Mouse (Mus musculus) kidney, adult 8-10 months (tissue): ENCODE measurements around the gene Adra2c.

Experiments used
- DNase-seq, 2 experiments: peaks; one replicate each; pipeline ENCODE4 v3.0.0; 2022

Gene Adra2c

DNA sequence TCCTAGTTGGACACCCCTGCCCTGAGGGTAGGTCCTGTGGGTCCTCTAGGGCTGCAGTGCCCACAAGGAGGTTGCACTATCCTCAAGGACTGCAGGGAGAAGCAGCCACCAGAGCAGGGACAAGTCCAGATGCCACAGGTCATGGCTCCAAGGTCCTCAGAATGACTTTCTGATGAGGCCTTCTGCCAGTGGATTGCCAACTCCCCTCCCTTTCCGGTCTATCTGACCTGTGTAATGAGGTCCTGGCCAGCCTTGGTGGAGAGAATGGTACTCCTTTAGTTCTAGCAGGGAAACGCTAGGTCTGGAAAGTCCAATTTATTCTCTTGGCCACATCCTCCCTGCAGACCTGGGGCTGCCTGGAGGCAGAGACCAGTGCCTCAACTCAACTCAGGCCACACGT is at the start of gene Adra2c:
Gene Adra2c, plus strand, starts transcription at position 301 of the 400 bp plus-strand sequence.
- DNase-seq = no peak

GRCm38 (mm10) chr5:35233142-35233541 is 45.0 kb upstream of the Adra2c start:
- peak in 1 of 2 experiments; percentile 9 for DNase-seq

GRCm38 (mm10) chr5:35237757-35238156 is 40.4 kb upstream of the Adra2c start:
- peak; percentile 27 to 30 for DNase-seq

- no peak for DNase-seq
Measured at GRCm38 (mm10) chr5:35238627-35239026, 39.5 kb upstream of the Adra2c start.

DNA sequence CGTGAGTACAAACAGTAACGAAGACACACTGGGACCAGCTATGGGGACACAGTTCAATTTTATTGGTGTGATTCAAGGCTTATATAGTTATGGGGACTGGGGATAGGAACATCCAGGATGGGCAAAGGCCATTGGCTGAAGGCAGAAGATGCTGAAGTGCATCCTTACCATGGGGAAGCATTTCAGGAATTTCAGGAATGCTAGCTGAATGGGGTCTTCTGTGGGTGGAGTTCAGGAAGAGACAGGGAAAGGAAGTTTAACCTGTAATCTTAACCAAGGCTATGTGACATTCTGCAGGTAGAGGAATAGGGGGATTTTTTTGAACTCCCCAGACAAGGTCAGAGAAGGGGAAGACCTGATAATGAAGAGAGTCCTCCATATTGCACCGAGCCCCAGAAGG is 36.6 kb upstream of the Adra2c start:
- no peak for DNase-seq

DNA sequence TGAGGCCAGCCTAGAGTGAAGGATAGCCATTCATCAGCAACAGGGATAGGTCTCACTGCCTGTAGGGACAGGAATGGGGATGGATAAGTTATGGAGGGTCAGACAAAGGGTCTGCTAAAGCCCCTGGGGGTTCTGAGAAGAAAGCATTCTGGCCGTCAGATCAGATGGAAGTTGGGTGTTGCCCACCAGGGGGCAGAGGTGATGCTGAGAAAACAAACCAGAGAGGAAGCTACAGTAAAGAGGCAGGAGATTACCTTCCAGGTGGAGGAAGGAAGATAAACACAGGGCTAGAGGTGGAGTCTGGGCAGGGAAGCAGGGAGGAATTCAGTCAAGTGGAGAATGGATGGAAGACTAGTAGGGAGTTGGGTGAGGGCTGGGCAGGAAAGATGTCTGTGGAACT is 33.9 kb upstream of the Adra2c start:
- peak in 1 of 2 experiments; percentile 35 for DNase-seq

GRCm38 (mm10) chr5:35245555-35246273 is 32.4 kb upstream of the Adra2c start:
- DNase-seq = peak in 1 of 2 experiments; percentile 9

GRCm38 (mm10) chr5:35254964-35255716 is 23.0 kb upstream of the Adra2c start:
- DNase-seq = no peak

GRCm38 (mm10) chr5:35263716-35264115 is 14.4 kb upstream of the Adra2c start:
- no peak for DNase-seq

DNA sequence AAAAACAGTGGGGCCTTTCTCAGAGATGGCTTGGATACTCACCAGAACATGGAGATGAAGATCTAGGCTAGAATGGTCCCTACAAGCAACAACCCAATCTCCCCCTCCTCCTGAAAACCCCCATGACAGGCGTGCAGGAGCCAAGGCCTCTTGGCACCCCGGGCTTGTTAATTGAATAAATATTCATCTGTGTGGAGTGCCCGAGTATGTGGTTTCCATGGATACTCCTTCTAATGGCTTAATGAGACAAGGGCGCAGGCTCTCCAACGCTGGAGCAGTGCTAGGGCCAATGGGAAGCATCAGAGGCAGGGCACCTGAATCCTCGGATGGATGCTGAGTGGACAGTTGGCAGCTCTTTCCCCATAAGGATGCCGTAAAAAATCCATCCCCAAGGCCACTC is 10.6 kb upstream of the Adra2c start:
- no peak for DNase-seq

GRCm38 (mm10) chr5:35275356-35275755 is 2.8 kb upstream of the Adra2c start:
- DNase-seq = no peak

GRCm38 (mm10) chr5:35278741-35279695 is 899 bp downstream of the Adra2c start:
- DNase-seq = peak; percentile 8 to 19

- DNase-seq = no peak
Measured at GRCm38 (mm10) chr5:35279696-35280001, 1.5 kb downstream of the Adra2c start.

DNA sequence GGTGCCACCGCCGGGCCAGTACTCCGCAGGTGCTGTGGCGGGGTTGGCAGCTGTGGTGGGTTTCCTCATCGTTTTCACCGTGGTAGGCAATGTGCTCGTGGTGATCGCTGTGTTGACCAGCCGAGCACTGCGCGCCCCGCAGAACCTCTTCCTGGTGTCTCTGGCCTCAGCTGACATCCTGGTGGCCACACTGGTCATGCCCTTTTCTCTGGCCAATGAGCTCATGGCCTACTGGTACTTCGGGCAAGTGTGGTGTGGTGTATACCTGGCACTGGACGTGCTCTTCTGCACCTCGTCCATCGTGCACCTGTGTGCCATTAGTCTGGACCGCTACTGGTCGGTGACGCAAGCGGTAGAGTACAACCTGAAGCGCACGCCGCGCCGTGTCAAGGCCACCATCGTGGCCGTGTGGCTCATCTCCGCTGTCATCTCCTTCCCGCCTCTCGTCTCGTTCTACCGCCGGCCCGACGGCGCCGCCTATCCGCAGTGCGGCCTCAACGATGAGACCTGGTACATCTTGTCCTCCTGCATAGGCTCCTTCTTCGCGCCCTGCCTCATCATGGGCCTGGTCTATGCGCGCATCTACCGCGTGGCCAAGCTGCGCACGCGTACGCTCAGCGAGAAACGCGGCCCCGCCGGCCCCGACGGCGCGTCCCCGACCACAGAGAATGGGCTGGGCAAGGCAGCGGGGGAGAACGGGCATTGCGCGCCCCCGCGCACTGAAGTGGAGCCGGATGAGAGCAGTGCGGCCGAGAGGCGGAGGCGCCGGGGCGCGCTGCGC is 2.1 kb downstream of the Adra2c start:
- DNase-seq = no peak

DNA sequence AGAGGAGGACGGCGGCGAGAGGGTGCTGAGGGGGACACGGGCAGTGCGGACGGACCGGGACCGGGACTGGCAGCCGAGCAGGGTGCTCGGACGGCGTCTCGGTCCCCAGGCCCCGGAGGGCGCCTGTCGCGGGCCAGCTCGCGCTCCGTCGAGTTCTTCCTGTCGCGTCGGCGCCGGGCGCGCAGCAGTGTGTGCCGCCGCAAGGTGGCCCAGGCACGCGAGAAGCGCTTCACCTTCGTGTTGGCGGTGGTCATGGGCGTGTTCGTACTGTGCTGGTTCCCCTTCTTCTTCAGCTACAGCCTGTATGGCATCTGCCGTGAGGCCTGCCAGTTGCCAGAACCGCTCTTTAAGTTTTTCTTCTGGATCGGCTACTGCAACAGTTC is 2.7 kb downstream of the Adra2c start:
- no peak for DNase-seq

GRCm38 (mm10) chr5:35285281-35285680 is 7.2 kb downstream of the Adra2c start:
- no peak for DNase-seq

DNA sequence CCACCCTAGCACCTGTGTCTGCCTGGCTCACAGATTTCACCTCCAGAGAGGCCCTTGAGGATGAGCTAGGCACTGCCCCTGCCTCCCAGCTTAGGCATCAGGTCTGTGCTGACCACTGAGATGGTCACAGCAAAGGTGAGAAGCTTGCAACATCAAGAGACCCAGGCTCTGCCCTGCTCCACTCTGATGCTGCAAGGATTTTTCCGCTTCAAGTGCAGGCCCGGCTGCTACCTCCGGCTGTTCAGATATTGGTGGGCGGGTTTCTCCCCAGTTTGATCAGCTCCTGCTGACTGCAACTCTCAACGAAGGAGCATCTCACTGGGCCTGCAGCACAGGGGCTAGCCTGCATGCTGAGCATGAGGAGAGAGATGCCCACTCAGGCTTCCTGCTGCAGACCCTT is 8.1 kb downstream of the Adra2c start:
- DNase-seq = no peak

DNA sequence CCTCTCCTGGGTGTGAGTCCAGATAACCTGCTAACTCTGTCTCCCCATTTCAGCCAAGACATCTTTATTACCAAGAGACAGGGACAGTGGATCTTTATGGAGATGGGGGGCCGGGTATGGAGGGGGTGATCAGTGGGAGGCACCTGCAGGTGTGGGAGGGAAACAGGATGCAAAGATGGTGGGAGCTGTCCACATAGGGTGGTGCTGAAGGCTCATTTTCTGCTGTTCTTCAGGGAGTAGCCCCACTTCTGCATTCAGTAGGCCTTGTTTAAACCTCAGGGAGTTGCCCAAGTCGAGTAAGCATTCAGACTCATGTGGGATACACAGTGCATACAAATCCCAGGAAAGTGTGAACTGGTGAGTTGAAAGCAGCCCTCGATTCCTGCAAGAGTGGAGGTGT is 21.5 kb downstream of the Adra2c start:
- DNase-seq = no peak

DNA sequence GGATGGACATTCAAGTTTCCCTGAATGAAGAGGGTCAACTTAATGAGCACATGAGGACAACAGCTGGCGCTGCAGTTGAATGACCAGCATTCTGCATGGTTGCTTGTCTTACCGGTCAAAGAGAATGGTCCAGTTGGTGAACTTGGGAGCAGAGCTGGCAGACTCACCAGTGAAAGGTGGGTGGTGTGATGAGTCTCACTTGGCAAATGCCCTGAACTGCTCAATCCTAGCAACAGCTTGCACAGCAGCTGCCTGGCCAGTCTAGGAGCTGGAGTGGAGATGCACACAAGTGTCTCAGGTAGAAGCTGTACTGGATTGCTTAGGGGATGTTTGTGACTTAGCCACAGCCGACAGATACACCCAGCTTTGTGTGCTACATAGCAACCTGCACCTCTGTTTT is 26.1 kb downstream of the Adra2c start:
- DNase-seq = no peak

DNA sequence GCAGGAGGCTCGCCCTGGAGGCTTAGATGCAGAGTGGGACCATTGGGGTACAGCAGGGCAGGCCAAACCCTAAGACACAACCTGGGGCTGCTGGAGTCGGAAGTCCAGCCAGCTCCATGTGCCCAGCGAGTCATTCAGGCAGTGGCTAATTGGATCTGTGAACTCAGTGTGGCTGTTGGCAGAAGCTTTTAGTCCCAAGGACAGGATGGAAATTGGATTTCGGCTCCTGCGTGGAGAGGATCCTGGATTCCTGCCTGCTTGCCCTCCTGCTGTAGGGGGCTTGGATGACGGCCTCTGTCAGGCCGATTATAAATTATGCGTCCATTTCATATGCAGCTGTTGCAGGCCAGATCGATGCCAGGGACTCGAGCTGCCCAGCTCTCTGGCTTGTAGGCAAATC is 27.2 kb downstream of the Adra2c start:
- no peak for DNase-seq

GRCm38 (mm10) chr5:35306692-35307091 is 28.6 kb downstream of the Adra2c start:
- no peak for DNase-seq

- DNase-seq = no peak
Measured at GRCm38 (mm10) chr5:35309853-35310252, 31.7 kb downstream of the Adra2c start.
